Mouse (Mus musculus) neural tube, embryonic 13.5 days (tissue): ENCODE data around the gene Slc25a1. TPM values are rescaled to one million over a fixed set of nuclear protein-coding genes. Genes with fewer than 3 reads are reported as not detected.

Source experiments
- ATAC-seq: fragments of 200-750 bp; cut with Nextera tagmentation; 2 replicates; pipeline ENCODE4 v1.8.0; 2017; ENCODE audit warnings: low read depth, mild to moderate bottlenecking, moderate TSS enrichment, moderate library complexity
- H3K27ac ChIP-seq: fragments of 300-500 bp; sonication (generic); replicated peaks from 2 replicates; pipeline ENCODE4 v1.5.1; 2015; ENCODE audit warnings: moderate library complexity, mild to moderate bottlenecking, inconsistent platforms
- H3K27me3 ChIP-seq: fragments of 300-500 bp; sonication (generic); 2 replicates; pipeline ENCODE4 v1.6.1; 2015; ENCODE audit warnings: mild to moderate bottlenecking, inconsistent platforms
- H3K36me3 ChIP-seq: fragments of 300-500 bp; sonication (generic); 2 replicates; pipeline ENCODE4 v1.6.1; 2015; ENCODE audit warnings: mild to moderate bottlenecking, inconsistent platforms
- H3K4me1 ChIP-seq: fragments of 300-500 bp; sonication (generic); replicated peaks from 2 replicates; pipeline ENCODE4 v1.6.1; 2015; ENCODE audit warnings: inconsistent platforms
- H3K4me2 ChIP-seq: fragments of 300-500 bp; sonication (generic); 2 replicates; pipeline ENCODE4 v1.6.1; 2015; ENCODE audit warnings: inconsistent platforms, mild to moderate bottlenecking, moderate library complexity
- H3K4me3 ChIP-seq: fragments of 300-500 bp; sonication (generic); 2 replicates; pipeline ENCODE4 v1.5.1; 2015; ENCODE audit warnings: mild to moderate bottlenecking, inconsistent platforms
- H3K9ac ChIP-seq: fragments of 300-500 bp; sonication (generic); 2 replicates; pipeline ENCODE4 v1.6.1; 2015; ENCODE audit warnings: moderate library complexity, mild to moderate bottlenecking, inconsistent platforms
- H3K9me3 ChIP-seq: fragments of 300-500 bp; sonication (generic); 2 replicates; pipeline ENCODE4 v1.6.1; 2016; ENCODE audit warnings: inconsistent platforms
- WGBS: fragments of 180-500 bp; shearing (Covaris S2); methylation state at CpG from one replicate; pipeline ENCODE4 v1.1.7; 2015; 5-methylcytosine and 5-hydroxymethylcytosine counted together
- polyA plus RNA-seq: library from polyadenylated mRNA; unstranded; fragments of >200 nt; fragmentation: Nextera tagmentation; extraction: Ambion mirVana; gene quantifications from 2 replicates; pipeline ENCODE4 v1.2.1, GENCODE M21; 2015

Gene Slc25a1
- polyA plus RNA-seq, 1 experiment from 2014 or later = 169 TPM

DNA sequence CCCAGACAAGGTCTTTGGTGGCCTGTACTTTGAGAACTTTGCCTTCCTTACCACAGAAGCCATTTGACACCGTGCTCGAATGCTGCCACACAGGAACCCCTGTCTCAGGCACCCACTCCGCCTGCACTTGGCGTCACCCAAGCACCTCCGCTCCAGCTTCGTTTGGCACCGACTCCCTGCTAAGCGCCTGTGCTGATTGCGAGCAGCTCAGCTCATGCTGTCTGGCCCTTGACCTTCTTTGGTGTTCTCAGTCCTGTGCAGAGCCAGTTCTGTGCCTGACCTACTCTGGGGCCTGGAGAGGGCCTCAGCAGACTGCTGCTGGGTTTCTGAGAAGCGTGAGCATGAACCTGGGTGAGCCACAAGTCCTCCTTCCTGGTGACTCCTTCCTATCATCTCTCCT, 8.8 kb upstream of the Slc25a1 start:
- no peak for ATAC-seq
- H3K9me3 ChIP-seq = no peaks in the 10 kb centered on the region
- H3K36me3 ChIP-seq = no peaks in the 10 kb centered on the region
- 82% methylated on average over 10 of the region's 10 CpGs for WGBS
- no peak overlapping the region for H3K4me2 ChIP-seq
- H3K4me1 ChIP-seq = 0 out of 2 replicates have a peak, but pooled peaks cover 5% of the 10 kb centered on the region
- H3K27ac ChIP-seq = no peak overlapping the region
- H3K9ac ChIP-seq = no peak overlapping the region
- H3K27me3 ChIP-seq = 0 out of 2 replicates have a peak, but pooled peaks cover 6% of the 10 kb centered on the region
- no peak overlapping the region for H3K4me3 ChIP-seq

GRCm38 (mm10) chr16:17934445-17934910, 6.5 kb upstream of the Slc25a1 start:
- 73% methylated on average over 3 of the region's 3 CpGs for WGBS
- H3K9ac ChIP-seq = no peak overlapping the region
- 0 out of 2 replicates have a peak, but pooled peaks cover 5% of the 10 kb centered on the region for H3K4me1 ChIP-seq
- H3K9me3 ChIP-seq = no peaks in the 10 kb centered on the region
- H3K27ac ChIP-seq = no peak overlapping the region
- 0 out of 2 replicates have a peak, but pooled peaks cover 6% of the 10 kb centered on the region for H3K27me3 ChIP-seq
- no peak for ATAC-seq
- no peak overlapping the region for H3K4me3 ChIP-seq
- no peaks in the 10 kb centered on the region for H3K36me3 ChIP-seq
- H3K4me2 ChIP-seq = no peak overlapping the region

GRCm38 (mm10) chr16:17933594-17934444, 5.8 kb upstream of the Slc25a1 start:
- Histone ChIP-seq H3K36me3 (no peaks in the 10 kb centered on the region), H3K4me3 (no peak overlapping the region), H3K27me3 (0 out of 2 replicates have a peak, but pooled peaks cover 6% of the 10 kb centered on the region), H3K4me1 (peaks cover 2% of the 10 kb centered on the region), H3K9me3 (no peaks in the 10 kb centered on the region), H3K9ac (no peak overlapping the region), H3K27ac (no peak overlapping the region), H3K4me2 (no peak overlapping the region)
- no peak for ATAC-seq
- 76% methylated on average over 9 of the region's 9 CpGs for WGBS

DNA sequence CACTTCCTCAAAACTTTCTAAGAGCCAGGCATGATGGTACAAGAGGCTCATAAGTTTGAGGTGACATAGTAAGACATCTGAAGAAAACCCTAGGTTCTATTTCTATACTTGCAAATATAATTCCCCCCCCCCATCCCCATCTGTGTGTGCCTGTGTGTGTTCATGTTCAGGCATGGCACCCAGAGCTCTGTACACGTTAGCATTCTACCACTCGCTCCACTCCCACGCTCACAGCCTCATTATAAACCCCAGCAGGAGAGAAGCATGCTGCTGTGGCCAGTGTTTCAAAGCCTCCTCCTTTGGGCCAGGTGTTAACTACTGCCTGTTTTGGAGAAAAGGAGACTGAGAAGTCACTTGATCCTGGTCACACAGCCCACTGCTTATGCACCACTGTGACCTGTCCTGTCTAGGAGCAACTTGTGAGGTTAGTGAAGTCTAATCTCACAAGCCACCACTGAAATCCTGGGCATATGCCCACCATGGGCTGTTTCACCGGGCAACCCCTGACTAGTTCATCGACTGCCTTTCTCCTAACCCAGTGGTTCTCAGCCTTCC, 4.0 kb upstream of the Slc25a1 start:
- ATAC-seq = no peak

GRCm38 (mm10) chr16:17929631-17930030, 1.6 kb upstream of the Slc25a1 start:
- Histone ChIP-seq H3K36me3 (peaks cover 18% of the 10 kb centered on the region), H3K4me1 (peaks cover 26% of the 10 kb centered on the region), H3K9me3 (no peaks in the 10 kb centered on the region), H3K4me3 (no peak overlapping the region), H3K9ac (no peak overlapping the region), H3K27ac (0 out of 2 replicates have a peak overlapping the region, but pooled peaks have one; percentile 90), H3K4me2 (no peak overlapping the region), H3K27me3 (no peaks in the 10 kb centered on the region)
- WGBS = 45% methylated on average over 2 of the region's 2 CpGs
- ATAC-seq = no peak

More for the DNA sequence above, 4.0 kb upstream of the Slc25a1 start:
- no peak overlapping the region for H3K4me3 ChIP-seq
- no peak overlapping the region for H3K27ac ChIP-seq
- H3K4me1 ChIP-seq = peaks cover 11% of the 10 kb centered on the region
- no peak overlapping the region for H3K4me2 ChIP-seq
- H3K27me3 ChIP-seq = 0 out of 2 replicates have a peak, but pooled peaks cover 2% of the 10 kb centered on the region
- no peaks in the 10 kb centered on the region for H3K9me3 ChIP-seq
- H3K36me3 ChIP-seq = no peaks in the 10 kb centered on the region
- no peak overlapping the region for H3K9ac ChIP-seq
- WGBS = 75% methylated on average over 5 of the region's 5 CpGs

DNA sequence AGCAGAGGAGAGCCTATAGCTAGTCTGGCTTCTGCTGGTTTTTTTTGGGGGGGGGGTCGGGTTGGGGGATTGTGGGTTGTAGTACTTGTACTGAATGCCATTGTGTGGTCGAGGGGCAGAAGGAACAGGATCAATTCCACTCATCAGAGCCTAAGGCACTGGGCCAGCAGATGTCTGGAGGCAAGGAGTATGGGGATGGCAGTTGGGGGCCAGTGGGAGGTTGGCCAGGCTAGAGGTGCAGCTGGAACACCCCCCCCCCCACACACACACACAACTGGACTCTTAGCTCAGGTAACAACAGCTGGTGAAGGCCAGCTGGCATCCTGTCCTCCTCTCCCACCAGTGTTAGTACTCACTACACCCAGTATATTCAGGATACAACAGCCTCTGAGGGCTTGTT, 1.2 kb upstream of the Slc25a1 start:
- no peaks in the 10 kb centered on the region for H3K27me3 ChIP-seq
- peaks cover 26% of the 10 kb centered on the region for H3K4me1 ChIP-seq
- ATAC-seq = peak; percentile 3; the same call in 1 of the 2 replicates
- 6% methylated on average over 2 of the region's 2 CpGs for WGBS
- no peaks in the 10 kb centered on the region for H3K9me3 ChIP-seq
- H3K4me3 ChIP-seq = no peak overlapping the region
- H3K36me3 ChIP-seq = peaks cover 19% of the 10 kb centered on the region
- H3K4me2 ChIP-seq = peak overlapping the region; percentile 89
- peak overlapping the region; percentile 90 for H3K27ac ChIP-seq
- H3K9ac ChIP-seq = peak overlapping the region; percentile 93; the same call in 1 of the 2 replicates

DNA sequence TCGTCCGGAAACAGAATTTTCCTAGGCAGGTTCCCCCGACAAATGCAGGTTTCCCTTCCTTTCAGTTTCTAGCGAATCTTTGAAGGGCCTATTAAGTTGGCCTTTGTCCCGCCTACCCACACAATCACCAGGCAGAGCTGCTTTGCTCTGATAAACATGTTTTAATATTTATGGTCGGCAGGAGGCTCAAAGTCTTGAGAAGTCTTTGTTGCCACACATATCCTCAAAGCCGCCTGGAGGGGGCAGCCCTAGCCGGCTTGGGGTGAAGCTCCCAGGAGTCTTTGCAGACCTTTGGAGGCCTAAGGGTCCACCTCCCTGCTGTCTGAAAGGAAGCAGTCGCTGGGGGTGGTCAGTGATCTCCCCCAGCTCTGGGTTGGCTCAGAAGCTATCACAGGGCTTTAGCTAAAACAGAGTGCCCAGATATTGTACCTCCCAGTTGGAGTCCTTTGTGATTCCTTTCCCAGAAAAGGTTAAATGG, 647 bp upstream of the Slc25a1 start:
- H3K9me3 ChIP-seq = no peaks in the 10 kb centered on the region
- ATAC-seq = peak; percentile 42
- peaks cover 26% of the 10 kb centered on the region for H3K4me1 ChIP-seq
- H3K27ac ChIP-seq = peak overlapping the region; percentile 90
- H3K4me3 ChIP-seq = peak overlapping the region; percentile 86
- peaks cover 19% of the 10 kb centered on the region for H3K36me3 ChIP-seq
- H3K4me2 ChIP-seq = peak overlapping the region; percentile 89
- H3K27me3 ChIP-seq = no peaks in the 10 kb centered on the region
- H3K9ac ChIP-seq = peak overlapping the region; percentile 93
- WGBS = under 1% methylated on average over 9 of the region's 9 CpGs

GRCm38 (mm10) chr16:17927351-17928082, 502 bp downstream of the Slc25a1 start:
- Histone ChIP-seq H3K4me3 (peak overlapping the region; percentile 86), H3K27me3 (no peaks in the 10 kb centered on the region), H3K4me2 (peak overlapping the region; percentile 89), H3K4me1 (peaks cover 37% of the 10 kb centered on the region), H3K9ac (peak overlapping the region; percentile 93), H3K36me3 (peaks cover 19% of the 10 kb centered on the region), H3K9me3 (no peaks in the 10 kb centered on the region), H3K27ac (peak overlapping the region; percentile 90)
- WGBS = under 1% methylated on average over 72 of the region's 72 CpGs
- ATAC-seq = peak; percentile 49

GRCm38 (mm10) chr16:17922163-17922538, 5.9 kb downstream of the Slc25a1 start:
- under 1% methylated on average over 14 of the region's 14 CpGs for WGBS
- Histone ChIP-seq H3K9ac (peak overlapping the region; percentile 92), H3K27ac (peak overlapping the region; percentile 89), H3K9me3 (no peaks in the 10 kb centered on the region), H3K4me2 (peak overlapping the region; percentile 98), H3K4me3 (peak overlapping the region; percentile 84), H3K27me3 (peaks cover 37% of the 10 kb centered on the region), H3K36me3 (peaks cover 19% of the 10 kb centered on the region), H3K4me1 (peaks cover 47% of the 10 kb centered on the region)
- peak; percentile 26 for ATAC-seq

- peak; percentile 96 for ATAC-seq
- peak overlapping the region; percentile 92 for H3K9ac ChIP-seq
- peaks cover 19% of the 10 kb centered on the region for H3K36me3 ChIP-seq
- H3K9me3 ChIP-seq = no peaks in the 10 kb centered on the region
- H3K27ac ChIP-seq = peak overlapping the region; percentile 92
- H3K4me2 ChIP-seq = peak overlapping the region; percentile 98
- H3K27me3 ChIP-seq = peaks cover 43% of the 10 kb centered on the region
- H3K4me1 ChIP-seq = peaks cover 41% of the 10 kb centered on the region
- 2% methylated on average over 46 of the region's 47 CpGs for WGBS
- peak overlapping the region; percentile 84 for H3K4me3 ChIP-seq
Measured at GRCm38 (mm10) chr16:17921325-17922162, 6.5 kb downstream of the Slc25a1 start.

DNA sequence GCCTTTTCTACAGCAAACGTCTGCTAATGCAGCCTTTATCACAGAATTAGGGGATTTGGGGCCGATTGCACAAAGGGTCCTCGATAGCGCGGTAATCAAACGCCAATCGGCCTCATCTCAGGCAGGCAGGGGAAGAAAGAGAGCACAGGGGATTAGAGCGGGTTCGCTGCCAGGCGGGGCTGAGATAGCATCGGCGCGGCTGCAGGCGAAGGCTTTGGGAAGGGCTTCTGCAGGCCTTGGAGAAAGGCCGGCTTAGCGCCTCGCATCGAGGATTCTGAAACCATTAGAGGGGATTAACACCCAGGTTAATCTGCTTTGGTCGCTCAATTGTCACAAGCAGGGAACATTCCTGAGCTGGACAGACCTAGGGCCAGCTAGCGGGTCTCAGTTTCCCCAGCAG, 7.4 kb downstream of the Slc25a1 start:
- H3K9ac ChIP-seq = peak overlapping the region; percentile 92
- WGBS = 12% methylated on average over 20 of the region's 20 CpGs

More for the DNA sequence above, 7.4 kb downstream of the Slc25a1 start:
- Histone ChIP-seq H3K36me3 (peaks cover 11% of the 10 kb centered on the region), H3K27ac (no peak overlapping the region), H3K4me2 (peak overlapping the region; percentile 98), H3K27me3 (peaks cover 52% of the 10 kb centered on the region), H3K9me3 (no peaks in the 10 kb centered on the region), H3K4me3 (no peak overlapping the region), H3K4me1 (peaks cover 31% of the 10 kb centered on the region)
- no peak for ATAC-seq
